Mouse (Mus musculus) splenic B cell, adult 2 months (primary cell): ENCODE data around the gene Gatd1.
A peak's percentile ranks its signal among the peaks of the same experiment; 100 is the strongest.

Experiments
- DNase-seq: peaks from one replicate; pipeline ENCODE4 v3.0.0-alpha.2; 2011; ENCODE audit warnings: low read depth, low spot score
- H3K27me3 ChIP-seq: 2 replicates; pipeline ENCODE4 v1.6.1; 2012; ENCODE audit warnings: mild to moderate bottlenecking, low read length, moderate library complexity, mixed read lengths; ENCODE audit not compliant: control insufficient read depth, poor library complexity, insufficient read depth, severe bottlenecking
- H3K36me3 ChIP-seq: 2 replicates; pipeline ENCODE4 v1.6.1; 2012; ENCODE audit warnings: mild to moderate bottlenecking, low read length, moderate library complexity, mixed read lengths; ENCODE audit not compliant: control insufficient read depth, poor library complexity, insufficient read depth, severe bottlenecking

Gene Gatd1

GRCm38 (mm10) chr7:141367358-141367757, 46.6 kb downstream of the Gatd1 start:
- DNase-seq: no peak
- Histone ChIP-seq H3K27me3 (no peaks in the 10 kb centered on the region), H3K36me3 (no peaks in the 10 kb centered on the region)

GRCm38 (mm10) chr7:141365049-141365445, 48.9 kb downstream of the Gatd1 start:
- DNase-seq: no peak
- Histone ChIP-seq H3K36me3 (no peaks in the 10 kb centered on the region), H3K27me3 (no peaks in the 10 kb centered on the region)

GRCm38 (mm10) chr7:141364349-141365048, 49.4 kb downstream of the Gatd1 start:
- no peaks in the 10 kb centered on the region for H3K27me3 ChIP-seq
- DNase-seq: no peak

GRCm38 (mm10) chr7:141363752-141364125, 50.2 kb downstream of the Gatd1 start:
- Histone ChIP-seq H3K27me3 (no peaks in the 10 kb centered on the region), H3K36me3 (no peaks in the 10 kb centered on the region)
- no peak for DNase-seq

More at GRCm38 (mm10) chr7:141364349-141365048, 49.4 kb downstream of the Gatd1 start:
- H3K36me3 ChIP-seq: no peaks in the 10 kb centered on the region

GRCm38 (mm10) chr7:141363106-141363751, 50.7 kb downstream of the Gatd1 start:
- no peaks in the 10 kb centered on the region for H3K36me3 ChIP-seq
- H3K27me3 ChIP-seq: no peaks in the 10 kb centered on the region
- DNase-seq: peak; percentile 90

- DNase-seq: peak; percentile 68
- no peaks in the 10 kb centered on the region for H3K27me3 ChIP-seq
- no peaks in the 10 kb centered on the region for H3K36me3 ChIP-seq
These were observed 52.4 kb downstream of the Gatd1 start for GRCm38 (mm10) chr7:141361510-141361909.
